Mouse (Mus musculus) thymus, adult 2 months (tissue): ENCODE measurements at regions not wholly inside any gene's neighbourhood (a gene's known extent, or its start where the extent isn't known, plus 50 kb on each side); places are given as distances from the start of the nearest gene placed in this dataset.

Source experiments
- CTCF ChIP-seq: fragments of 200-500 bp; IDR thresholded peaks from 2 replicates; pipeline ENCODE4 v1.5.1; 2012; ENCODE audit warnings: mild to moderate bottlenecking, control low read depth, low read length, moderate library complexity, borderline replicate concordance; ENCODE audit not compliant: control insufficient read depth, poor library complexity, insufficient read depth; ENCODE audit errors: extremely low read depth
- POLR2A ChIP-seq: fragments of 200-500 bp; IDR thresholded peaks from 2 replicates; pipeline ENCODE4 v1.6.1; 2012; ENCODE audit warnings: mild to moderate bottlenecking, low read length, control low read depth, moderate library complexity; ENCODE audit not compliant: control insufficient read depth, poor library complexity, insufficient read depth; ENCODE audit errors: extremely low read depth

DNA sequence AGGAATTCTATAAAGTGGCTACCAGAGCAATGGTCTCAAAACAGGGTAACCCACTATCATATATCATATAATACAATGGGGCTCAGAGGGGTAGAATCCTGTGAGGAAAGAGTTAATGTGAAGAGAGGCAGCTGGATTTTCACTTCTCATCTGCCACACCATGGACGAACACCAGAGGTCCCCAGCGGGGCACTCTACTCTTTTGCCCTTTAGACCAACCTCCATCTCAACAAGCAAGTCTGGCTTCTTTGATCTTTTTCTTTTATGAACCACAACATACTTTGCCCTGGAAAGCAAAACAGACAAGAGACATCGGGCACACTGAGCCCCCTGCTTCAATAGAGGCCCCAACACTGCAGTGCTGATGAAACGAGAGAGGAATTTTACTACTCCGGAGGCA, 65.3 kb upstream of the Gpc3 start:
- TF ChIP-seq POLR2A (no peak), CTCF (no peak)
